Mouse (Mus musculus): ENCODE data around the gene Trim59.
A peak's percentile ranks its signal among the peaks of the same experiment; 100 is the strongest.
"Not testable (repeated sequence)": the region's sequence is repeated elsewhere in the genome, so short reads cannot be mapped to it uniquely, and the experiment has no call there.

The Trim59 gene

GRCm38 (mm10) chr3:69044645-69045399 lies at the start of gene Trim59:
TSS of gene Trim59 (minus strand) at chr3:69044755.
- peak; percentile 90 to 97 for DNase-seq

GRCm38 (mm10) chr3:69064005-69064404 lies 19.4 kb upstream of the Trim59 start:
- no peak for DNase-seq

- DNase-seq, result no peak
Measured at GRCm38 (mm10) chr3:69062764-69063163, 18.2 kb upstream of the Trim59 start.

GRCm38 (mm10) chr3:69060672-69061071 lies 16.1 kb upstream of the Trim59 start:
- no peak for DNase-seq

GRCm38 (mm10) chr3:69055871-69056270 lies 11.3 kb upstream of the Trim59 start:
- no peak for DNase-seq

GRCm38 (mm10) chr3:69054760-69055432 lies 10.3 kb upstream of the Trim59 start:
- DNase-seq, result no peak

- no peak for DNase-seq
Measured at GRCm38 (mm10) chr3:69051894-69052293, 7.3 kb upstream of the Trim59 start.

GRCm38 (mm10) chr3:69049011-69049410 lies 4.5 kb upstream of the Trim59 start:
- no peak for DNase-seq

GRCm38 (mm10) chr3:69047684-69048083 lies 3.1 kb upstream of the Trim59 start:
- no peak for DNase-seq

- no peak for DNase-seq
Measured at GRCm38 (mm10) chr3:69046509-69046908, 2.0 kb upstream of the Trim59 start.

GRCm38 (mm10) chr3:69045750-69046149 lies 1.2 kb upstream of the Trim59 start:
- DNase-seq, result no peak

GRCm38 (mm10) chr3:69045400-69045703 lies 797 bp upstream of the Trim59 start:
- no peak for DNase-seq

GRCm38 (mm10) chr3:69044167-69044591 lies 376 bp downstream of the Trim59 start:
- no peak for DNase-seq

- DNase-seq, result no peak
Measured at GRCm38 (mm10) chr3:69041298-69041697, 3.3 kb downstream of the Trim59 start.

GRCm38 (mm10) chr3:69040105-69040504 lies 4.5 kb downstream of the Trim59 start:
- no peak for DNase-seq

- no peak for DNase-seq
Measured at GRCm38 (mm10) chr3:69026133-69026783, 18.3 kb downstream of the Trim59 start.

- DNase-seq, result no peak
Measured at GRCm38 (mm10) chr3:69020764-69021163, 23.8 kb downstream of the Trim59 start.

GRCm38 (mm10) chr3:69020285-69020684 lies 24.3 kb downstream of the Trim59 start:
- DNase-seq, result no peak

GRCm38 (mm10) chr3:69018635-69019034 lies 25.9 kb downstream of the Trim59 start:
- DNase-seq, result not testable (repeated sequence)

- DNase-seq, result no peak
Measured at GRCm38 (mm10) chr3:69017181-69017580, 27.4 kb downstream of the Trim59 start.

GRCm38 (mm10) chr3:69008873-69009272 lies 35.7 kb downstream of the Trim59 start:
- no peak for DNase-seq

GRCm38 (mm10) chr3:69006246-69006760 lies 38.3 kb downstream of the Trim59 start:
- no peak for DNase-seq

GRCm38 (mm10) chr3:69005338-69006245 lies 39.0 kb downstream of the Trim59 start:
- DNase-seq, result peak; percentile 42 to 49
